Mouse (Mus musculus) neural tube, embryonic 12.5 days (tissue): ENCODE measurements around the gene Tnfsf14. TPM values are rescaled to one million over a fixed set of nuclear protein-coding genes. Genes with fewer than 3 reads are reported as not detected.

Source experiments
- ATAC-seq: fragments of 200-750 bp; cut with Nextera tagmentation; 2 replicates; pipeline ENCODE4 v1.8.0; 2017; ENCODE audit warnings: low read depth, mild to moderate bottlenecking, moderate TSS enrichment, moderate library complexity; ENCODE audit not compliant: low FRiP score
- H3K27ac ChIP-seq: fragments of 300-500 bp; sonication (generic); 2 replicates; pipeline ENCODE4 v1.5.1; 2016
- H3K27me3 ChIP-seq: fragments of 300-500 bp; sonication (generic); replicated peaks from 2 replicates; pipeline ENCODE4 v1.6.1; 2016; ENCODE audit warnings: mild to moderate bottlenecking
- H3K36me3 ChIP-seq: fragments of 300-500 bp; sonication (generic); 2 replicates; pipeline ENCODE4 v1.6.1; 2016; ENCODE audit warnings: mild to moderate bottlenecking
- H3K4me1 ChIP-seq: fragments of 300-500 bp; sonication (generic); 2 replicates; pipeline ENCODE4 v1.6.1; 2016
- H3K4me2 ChIP-seq: fragments of 300-500 bp; sonication (generic); replicated peaks from 2 replicates; pipeline ENCODE4 v1.6.1; 2016; ENCODE audit warnings: mild to moderate bottlenecking
- H3K4me3 ChIP-seq: fragments of 300-500 bp; sonication (generic); 2 replicates; pipeline ENCODE4 v1.5.1; 2016
- H3K9ac ChIP-seq: fragments of 300-500 bp; sonication (generic); 2 replicates; pipeline ENCODE4 v1.6.1; 2016; ENCODE audit warnings: mild to moderate bottlenecking
- H3K9me3 ChIP-seq: fragments of 300-500 bp; sonication (generic); 2 replicates; pipeline ENCODE4 v1.6.1; 2016; ENCODE audit warnings: mild to moderate bottlenecking
- WGBS: fragments of 180-500 bp; shearing (Covaris S2); methylation state at CpG from one replicate; pipeline ENCODE4 v1.1.7; 2016; 5-methylcytosine and 5-hydroxymethylcytosine counted together
- polyA plus RNA-seq: library from polyadenylated mRNA; unstranded; fragments of >200 nt; fragmentation: Nextera tagmentation; extraction: Ambion mirVana; gene quantifications from 2 replicates; pipeline ENCODE4 v1.2.1, GENCODE M21; 2016

Tnfsf14 gene
- 0.10 and 0.28 TPM in 2 replicates for polyA plus RNA-seq

DNA sequence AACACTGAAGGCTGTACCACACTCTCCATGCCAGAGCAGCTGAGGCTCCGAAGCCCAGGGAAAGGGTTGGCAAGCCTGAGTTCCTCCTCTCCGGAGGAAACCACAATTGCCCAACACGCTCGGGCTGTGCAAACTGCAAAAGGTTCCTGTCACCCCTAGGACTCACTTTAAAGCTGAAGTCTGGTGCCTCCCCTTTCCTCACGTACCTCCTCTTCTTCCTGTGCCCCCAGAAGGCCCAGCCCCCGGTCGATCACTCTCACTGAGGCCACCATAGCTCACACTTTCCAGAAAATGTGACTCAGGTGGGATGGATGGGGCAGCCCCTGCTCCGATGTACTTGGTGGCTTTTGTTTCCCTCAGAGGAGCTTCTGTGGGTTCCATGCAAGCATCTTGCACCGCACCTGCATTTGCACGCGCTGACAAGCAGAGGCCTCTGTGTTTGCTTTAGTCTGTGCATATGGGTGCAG, at the start of gene Tnfsf14:
Tnfsf14 (minus strand) TSS at position 137 of the 467 bp plus-strand sequence.
- H3K9me3 ChIP-seq: no peaks in the 10 kb centered on the region
- H3K36me3 ChIP-seq: no peaks in the 10 kb centered on the region
- H3K27me3 ChIP-seq: no peaks in the 10 kb centered on the region
- no peaks in the 10 kb centered on the region for H3K4me1 ChIP-seq
- H3K27ac ChIP-seq: no peak within 1 kb of the TSS
- no peak for ATAC-seq
- no peak within 1 kb of the TSS for H3K4me2 ChIP-seq
- H3K9ac ChIP-seq: no peak within 1 kb of the TSS
- no peak within 1 kb of the TSS for H3K4me3 ChIP-seq
- 86% methylated on average over 11 of the region's 11 CpGs for WGBS

- ATAC-seq: no peak
- WGBS: 93% methylated on average over 9 of the region's 9 CpGs
- H3K27me3 ChIP-seq: no peaks in the 10 kb centered on the region
- no peak overlapping the region for H3K9ac ChIP-seq
- H3K4me1 ChIP-seq: no peaks in the 10 kb centered on the region
- peaks cover 3% of the 10 kb centered on the region; the same call in 1 of the 2 replicates for H3K9me3 ChIP-seq
- no peak overlapping the region for H3K4me3 ChIP-seq
- no peak overlapping the region for H3K27ac ChIP-seq
- H3K4me2 ChIP-seq: no peak overlapping the region
- peaks cover 48% of the 10 kb centered on the region for H3K36me3 ChIP-seq
Measured at GRCm38 (mm10) chr17:57237181-57237580, 43.2 kb upstream of the Tnfsf14 start.

GRCm38 (mm10) chr17:57235803-57236202, 41.8 kb upstream of the Tnfsf14 start:
- Histone ChIP-seq H3K36me3 (peaks cover 41% of the 10 kb centered on the region), H3K9ac (no peak overlapping the region), H3K4me3 (no peak overlapping the region), H3K27me3 (no peaks in the 10 kb centered on the region), H3K4me2 (no peak overlapping the region), H3K4me1 (no peaks in the 10 kb centered on the region), H3K27ac (no peak overlapping the region), H3K9me3 (no peaks in the 10 kb centered on the region)
- no peak for ATAC-seq
- WGBS: 92% methylated on average over 5 of the region's 5 CpGs

- Histone ChIP-seq H3K4me3 (no peak overlapping the region), H3K9ac (no peak overlapping the region), H3K27ac (no peak overlapping the region), H3K9me3 (no peaks in the 10 kb centered on the region), H3K27me3 (no peaks in the 10 kb centered on the region), H3K36me3 (peaks cover 41% of the 10 kb centered on the region), H3K4me1 (no peaks in the 10 kb centered on the region), H3K4me2 (no peak overlapping the region)
- WGBS: 87% methylated on average over 12 of the region's 12 CpGs
- ATAC-seq: no peak
Measured at GRCm38 (mm10) chr17:57234254-57234928, 40.4 kb upstream of the Tnfsf14 start.

GRCm38 (mm10) chr17:57233038-57233437, 39.1 kb upstream of the Tnfsf14 start:
- Histone ChIP-seq H3K9ac (no peak overlapping the region), H3K4me2 (no peak overlapping the region), H3K36me3 (peaks cover 37% of the 10 kb centered on the region), H3K27ac (no peak overlapping the region), H3K9me3 (no peaks in the 10 kb centered on the region), H3K27me3 (no peaks in the 10 kb centered on the region), H3K4me1 (no peaks in the 10 kb centered on the region), H3K4me3 (no peak overlapping the region)
- no peak for ATAC-seq
- WGBS: 54% methylated on average over 7 of the region's 7 CpGs

DNA sequence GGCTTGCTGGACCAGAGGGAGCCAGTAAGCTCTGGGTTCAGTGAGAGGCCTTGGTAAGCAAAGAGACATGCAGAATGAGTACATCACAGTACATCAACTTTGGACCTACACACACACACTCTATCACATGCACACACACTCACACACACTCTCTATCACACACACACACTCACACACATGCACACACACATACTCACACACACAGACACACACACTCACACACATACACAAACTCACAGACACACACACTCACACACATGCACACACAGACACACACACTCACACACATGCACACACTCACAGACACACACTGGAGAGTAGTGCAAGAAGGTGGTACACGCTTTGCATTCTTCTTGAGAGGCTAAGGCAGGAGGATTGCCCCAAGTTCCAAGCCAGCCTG, 38.2 kb upstream of the Tnfsf14 start:
- Histone ChIP-seq H3K27ac (no peak overlapping the region), H3K36me3 (peaks cover 30% of the 10 kb centered on the region), H3K9me3 (no peaks in the 10 kb centered on the region), H3K4me2 (no peak overlapping the region), H3K4me1 (no peaks in the 10 kb centered on the region), H3K27me3 (no peaks in the 10 kb centered on the region), H3K9ac (no peak overlapping the region), H3K4me3 (no peak overlapping the region)
- 75% methylated on average over 1 of the region's 1 CpGs for WGBS
- ATAC-seq: no peak

DNA sequence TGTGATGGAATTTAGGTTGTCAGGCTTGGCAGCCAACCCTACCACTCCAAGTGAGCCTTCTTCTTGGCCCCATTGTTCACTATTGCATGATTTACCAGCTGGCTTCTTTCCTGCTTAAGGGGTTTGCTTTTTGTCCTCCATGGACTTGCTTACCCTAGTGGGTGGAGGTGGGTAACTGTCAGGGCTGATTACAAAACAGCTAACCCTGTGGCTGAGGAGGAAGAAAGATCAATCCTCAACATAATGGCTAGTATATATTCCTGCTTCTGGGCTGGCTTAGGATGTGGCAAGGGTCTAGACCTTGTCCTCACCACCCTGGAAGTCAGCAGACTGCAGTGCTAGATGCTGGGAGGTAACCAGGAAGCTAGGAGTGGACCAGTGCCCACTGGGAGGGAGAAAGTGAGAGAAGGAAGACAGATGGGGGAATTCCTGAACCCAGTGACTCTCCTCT, 37.4 kb upstream of the Tnfsf14 start:
- Histone ChIP-seq H3K9ac (no peak overlapping the region), H3K4me2 (no peak overlapping the region), H3K27ac (no peak overlapping the region), H3K36me3 (peaks cover 21% of the 10 kb centered on the region), H3K4me1 (no peaks in the 10 kb centered on the region), H3K9me3 (no peaks in the 10 kb centered on the region), H3K4me3 (no peak overlapping the region), H3K27me3 (no peaks in the 10 kb centered on the region)
- no peak for ATAC-seq

DNA sequence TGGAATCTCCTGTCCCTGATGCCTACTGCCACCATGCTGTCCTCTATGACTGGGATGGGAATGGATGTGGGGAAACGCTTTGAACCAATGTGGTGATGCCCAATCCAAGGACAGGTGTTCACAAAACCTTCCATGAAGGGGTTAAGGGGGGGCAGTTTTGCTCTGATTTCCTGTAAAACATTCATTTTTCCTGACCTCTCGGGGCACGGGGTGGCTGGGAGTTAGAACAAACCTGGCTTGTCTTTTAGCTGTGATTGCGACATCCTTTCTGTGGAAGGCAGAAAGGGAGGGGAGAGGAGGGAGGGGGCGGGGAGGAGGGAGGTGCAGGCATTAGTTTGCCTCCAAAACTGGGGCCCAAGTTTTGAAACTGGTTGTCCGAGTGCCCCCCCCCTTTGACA, 36.8 kb upstream of the Tnfsf14 start:
- peaks cover 15% of the 10 kb centered on the region for H3K36me3 ChIP-seq
- H3K4me2 ChIP-seq: no peak overlapping the region
- no peaks in the 10 kb centered on the region for H3K27me3 ChIP-seq
- H3K9ac ChIP-seq: no peak overlapping the region
- no peak for ATAC-seq
- 83% methylated on average over 6 of the region's 6 CpGs for WGBS
- no peak overlapping the region for H3K4me3 ChIP-seq
- no peaks in the 10 kb centered on the region for H3K4me1 ChIP-seq
- no peaks in the 10 kb centered on the region for H3K9me3 ChIP-seq
- no peak overlapping the region for H3K27ac ChIP-seq

DNA sequence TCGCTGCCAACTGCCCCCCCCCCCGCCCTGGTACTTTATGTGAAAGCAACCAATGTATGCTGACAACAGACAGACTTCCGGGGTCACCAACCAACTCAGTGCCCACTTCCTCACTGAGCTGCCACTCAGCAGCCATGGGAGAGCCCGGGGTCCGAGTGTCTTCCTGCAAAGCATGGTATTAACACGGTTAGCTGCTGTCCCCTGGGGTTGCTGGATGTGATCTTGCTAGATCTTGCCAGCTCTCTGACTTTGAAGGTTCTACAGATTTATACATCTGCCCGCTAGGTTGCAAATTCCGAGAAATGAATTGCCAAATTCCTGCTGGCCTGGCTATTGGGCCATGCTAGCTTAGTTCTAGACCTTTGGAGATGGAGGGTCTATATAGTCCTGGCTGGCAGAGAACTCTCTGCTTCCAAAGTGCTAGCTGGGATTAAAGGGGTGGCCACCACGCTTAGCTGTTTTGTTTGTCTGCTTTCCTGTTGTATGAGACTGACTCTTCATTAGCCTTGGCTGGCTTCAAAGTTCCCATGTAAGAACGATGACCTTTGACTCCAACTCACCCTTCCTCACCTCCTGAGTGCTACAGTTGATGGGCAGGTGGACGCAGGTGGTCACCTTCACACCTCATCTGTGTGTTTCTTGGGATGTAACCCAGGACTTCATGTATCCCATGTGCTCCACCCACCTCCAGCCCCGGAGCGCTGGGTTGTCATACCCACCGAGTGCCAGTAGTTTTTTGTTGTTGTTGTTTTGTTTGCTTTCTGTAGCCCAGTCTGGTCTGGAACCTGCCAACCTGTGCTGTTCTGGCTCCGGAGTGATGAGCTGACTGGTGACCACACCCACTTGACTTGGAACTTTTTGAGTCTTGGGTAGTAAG, 36.1 kb upstream of the Tnfsf14 start:
- Histone ChIP-seq H3K27ac (no peak overlapping the region), H3K4me2 (no peak overlapping the region), H3K9me3 (no peaks in the 10 kb centered on the region), H3K36me3 (peaks cover 10% of the 10 kb centered on the region; the same call in 1 of the 2 replicates), H3K4me3 (no peak overlapping the region), H3K27me3 (no peaks in the 10 kb centered on the region), H3K4me1 (no peaks in the 10 kb centered on the region), H3K9ac (no peak overlapping the region)
- 78% methylated on average over 15 of the region's 15 CpGs for WGBS
- ATAC-seq: no peak

GRCm38 (mm10) chr17:57228873-57229272, 34.9 kb upstream of the Tnfsf14 start:
- Histone ChIP-seq H3K36me3 (no peaks in the 10 kb centered on the region), H3K4me1 (no peaks in the 10 kb centered on the region), H3K27ac (no peak overlapping the region), H3K4me2 (no peak overlapping the region), H3K9me3 (no peaks in the 10 kb centered on the region), H3K9ac (no peak overlapping the region), H3K4me3 (no peak overlapping the region), H3K27me3 (peaks cover 6% of the 10 kb centered on the region; the same call in 1 of the 2 replicates)
- 79% methylated on average over 3 of the region's 3 CpGs for WGBS
- no peak for ATAC-seq

GRCm38 (mm10) chr17:57228014-57228413, 34.0 kb upstream of the Tnfsf14 start, which contains the start of gene C3:
Gene C3, minus strand, starts transcription at chr17:57228136.
- H3K27ac ChIP-seq: no peak within 1 kb of the TSS
- no peaks in the 10 kb centered on the region for H3K9me3 ChIP-seq
- no peaks in the 10 kb centered on the region for H3K36me3 ChIP-seq
- no peak for ATAC-seq
- WGBS: 74% methylated on average over 3 of the region's 3 CpGs
- H3K4me2 ChIP-seq: no peak within 1 kb of the TSS
- peaks cover 6% of the 10 kb centered on the region; the same call in 1 of the 2 replicates for H3K27me3 ChIP-seq
- H3K4me1 ChIP-seq: no peaks in the 10 kb centered on the region
- no peak within 1 kb of the TSS for H3K9ac ChIP-seq
- no peak within 1 kb of the TSS for H3K4me3 ChIP-seq

GRCm38 (mm10) chr17:57227468-57227867, 33.5 kb upstream of the Tnfsf14 start:
- 84% methylated on average over 2 of the region's 2 CpGs for WGBS
- no peak overlapping the region for H3K9ac ChIP-seq
- no peaks in the 10 kb centered on the region for H3K4me1 ChIP-seq
- no peak overlapping the region for H3K27ac ChIP-seq
- no peak overlapping the region for H3K4me3 ChIP-seq
- H3K9me3 ChIP-seq: no peaks in the 10 kb centered on the region
- H3K4me2 ChIP-seq: no peak overlapping the region
- ATAC-seq: no peak
- peaks cover 6% of the 10 kb centered on the region; the same call in 1 of the 2 replicates for H3K27me3 ChIP-seq
- H3K36me3 ChIP-seq: no peaks in the 10 kb centered on the region
